Mouse (Mus musculus) liver, embryonic 12.5 days (tissue): ENCODE results near the gene Dlgap4. TPM values are rescaled to one million over a fixed set of nuclear protein-coding genes. Genes with fewer than 3 reads are reported as not detected.

Source experiments
- ATAC-seq: fragments of 200-750 bp; cut with Nextera tagmentation; 2 replicates; pipeline ENCODE4 v1.8.0; 2017; ENCODE audit warnings: moderate number of reproducible peaks, mild to moderate bottlenecking, moderate library complexity
- H3K27ac ChIP-seq: fragments of 300-500 bp; sonication (generic); 2 replicates; pipeline ENCODE4 v1.5.1; 2016; ENCODE audit warnings: mild to moderate bottlenecking
- H3K27me3 ChIP-seq: fragments of 300-500 bp; sonication (generic); replicated peaks from 2 replicates; pipeline ENCODE4 v1.6.1; 2016; ENCODE audit warnings: mild to moderate bottlenecking, moderate library complexity
- H3K36me3 ChIP-seq: fragments of 300-500 bp; sonication (generic); 2 replicates; pipeline ENCODE4 v1.6.1; 2016; ENCODE audit warnings: mild to moderate bottlenecking, moderate library complexity
- H3K4me1 ChIP-seq: fragments of 300-500 bp; sonication (generic); 2 replicates; pipeline ENCODE4 v1.6.1; 2016
- H3K4me2 ChIP-seq: fragments of 300-500 bp; sonication (generic); 2 replicates; pipeline ENCODE4 v1.6.1; 2016; ENCODE audit warnings: mild to moderate bottlenecking, moderate library complexity
- H3K4me3 ChIP-seq: fragments of 300-500 bp; sonication (generic); 2 replicates; pipeline ENCODE4 v1.5.1; 2016; ENCODE audit warnings: mild to moderate bottlenecking, moderate library complexity
- H3K9ac ChIP-seq: fragments of 300-500 bp; sonication (generic); 2 replicates; pipeline ENCODE4 v1.6.1; 2016; ENCODE audit warnings: mild to moderate bottlenecking, moderate library complexity
- H3K9me3 ChIP-seq: fragments of 300-500 bp; sonication (generic); replicated peaks from 2 replicates; pipeline ENCODE4 v1.6.1; 2016; ENCODE audit warnings: mild to moderate bottlenecking, moderate library complexity
- whole genome bisulfite sequencing: fragments of 180-500 bp; shearing (Covaris S2); methylation state at CpG from one replicate; pipeline ENCODE4 v1.1.7; 2016; ENCODE audit not compliant: insufficient replicate concordance; 5-methylcytosine and 5-hydroxymethylcytosine counted together
- polyA plus RNA-seq: library from polyadenylated mRNA; unstranded; fragments of >200 nt; fragmentation: Nextera tagmentation; extraction: Ambion mirVana; gene quantifications from 2 replicates; pipeline ENCODE4 v1.2.1, GENCODE M21; 2016

Dlgap4 gene
- polyA plus RNA-seq, 1 experiment from 2014 or later = 28.7 TPM

GRCm38 (mm10) chr2:156720313-156720674, 106.8 kb downstream of the Dlgap4 start:
- H3K27ac ChIP-seq = peak overlapping the region; percentile 72
- peak overlapping the region; percentile 84 for H3K9ac ChIP-seq
- WGBS = 3% methylated on average over 10 of the region's 10 CpGs
- ATAC-seq = no peak
- peaks cover 11% of the 10 kb centered on the region for H3K27me3 ChIP-seq
- H3K4me2 ChIP-seq = peak overlapping the region; percentile 96
- peaks cover 62% of the 10 kb centered on the region for H3K4me1 ChIP-seq
- no peaks in the 10 kb centered on the region for H3K36me3 ChIP-seq
- H3K9me3 ChIP-seq = no peaks in the 10 kb centered on the region
- H3K4me3 ChIP-seq = peak overlapping the region; percentile 80

- Histone ChIP-seq H3K4me2 (peak overlapping the region; percentile 96), H3K4me1 (peaks cover 69% of the 10 kb centered on the region), H3K4me3 (peak overlapping the region; percentile 80), H3K9me3 (no peaks in the 10 kb centered on the region), H3K36me3 (no peaks in the 10 kb centered on the region), H3K27me3 (peaks cover 11% of the 10 kb centered on the region), H3K9ac (peak overlapping the region; percentile 85), H3K27ac (peak overlapping the region; percentile 72)
- peak; percentile 93 for ATAC-seq
- under 1% methylated on average over 98 of the region's 114 CpGs for WGBS
Observed at GRCm38 (mm10) chr2:156720675-156721553, 107.4 kb downstream of the Dlgap4 start.

- ATAC-seq = no peak
- peaks cover 76% of the 10 kb centered on the region for H3K4me1 ChIP-seq
- H3K9ac ChIP-seq = peak overlapping the region; percentile 85
- no peaks in the 10 kb centered on the region for H3K9me3 ChIP-seq
- peak overlapping the region; percentile 72 for H3K27ac ChIP-seq
- H3K27me3 ChIP-seq = peaks cover 11% of the 10 kb centered on the region
- peak overlapping the region; percentile 96 for H3K4me2 ChIP-seq
- no peaks in the 10 kb centered on the region for H3K36me3 ChIP-seq
- H3K4me3 ChIP-seq = peak overlapping the region; percentile 80
- 1% methylated on average over 17 of the region's 17 CpGs for WGBS
Observed at GRCm38 (mm10) chr2:156721554-156722070, 108.1 kb downstream of the Dlgap4 start.

- 3% methylated on average over 15 of the region's 15 CpGs for WGBS
- Histone ChIP-seq H3K36me3 (no peaks in the 10 kb centered on the region), H3K9me3 (no peaks in the 10 kb centered on the region), H3K4me3 (peak overlapping the region; percentile 80), H3K27me3 (peaks cover 11% of the 10 kb centered on the region), H3K27ac (peak overlapping the region; percentile 72), H3K9ac (peak overlapping the region; percentile 85), H3K4me2 (peak overlapping the region; percentile 96), H3K4me1 (peaks cover 77% of the 10 kb centered on the region)
- ATAC-seq = no peak
Observed at GRCm38 (mm10) chr2:156722071-156722575, 108.6 kb downstream of the Dlgap4 start.

GRCm38 (mm10) chr2:156722752-156723151, 109.2 kb downstream of the Dlgap4 start:
- 65% methylated on average over 5 of the region's 5 CpGs for WGBS
- no peaks in the 10 kb centered on the region for H3K9me3 ChIP-seq
- H3K27ac ChIP-seq = no peak overlapping the region
- H3K4me1 ChIP-seq = peaks cover 71% of the 10 kb centered on the region
- peaks cover 11% of the 10 kb centered on the region for H3K27me3 ChIP-seq
- H3K4me3 ChIP-seq = peak overlapping the region; percentile 80
- H3K9ac ChIP-seq = no peak overlapping the region
- H3K36me3 ChIP-seq = no peaks in the 10 kb centered on the region
- H3K4me2 ChIP-seq = peak overlapping the region; percentile 96
- ATAC-seq = no peak

GRCm38 (mm10) chr2:156723899-156724523, 110.5 kb downstream of the Dlgap4 start:
- Histone ChIP-seq H3K9ac (no peak overlapping the region), H3K27ac (no peak overlapping the region), H3K4me1 (peaks cover 65% of the 10 kb centered on the region), H3K4me3 (no peak overlapping the region), H3K9me3 (no peaks in the 10 kb centered on the region), H3K4me2 (no peak overlapping the region), H3K27me3 (peaks cover 11% of the 10 kb centered on the region), H3K36me3 (no peaks in the 10 kb centered on the region)
- no peak for ATAC-seq
- WGBS = 84% methylated on average over 1 of the region's 1 CpGs

- H3K36me3 ChIP-seq = no peaks in the 10 kb centered on the region
- H3K9ac ChIP-seq = no peak overlapping the region
- no peaks in the 10 kb centered on the region for H3K9me3 ChIP-seq
- WGBS = 80% methylated on average over 4 of the region's 4 CpGs
- H3K27ac ChIP-seq = no peak overlapping the region
- H3K4me2 ChIP-seq = no peak overlapping the region
- H3K27me3 ChIP-seq = peaks cover 11% of the 10 kb centered on the region
- peaks cover 67% of the 10 kb centered on the region for H3K4me1 ChIP-seq
- no peak overlapping the region for H3K4me3 ChIP-seq
- ATAC-seq = no peak
Observed at GRCm38 (mm10) chr2:156724871-156725270, 111.4 kb downstream of the Dlgap4 start.

GRCm38 (mm10) chr2:156726344-156726743, 112.8 kb downstream of the Dlgap4 start:
- Histone ChIP-seq H3K36me3 (no peaks in the 10 kb centered on the region), H3K27ac (no peak overlapping the region), H3K4me2 (no peak overlapping the region), H3K4me1 (peaks cover 71% of the 10 kb centered on the region), H3K9ac (no peak overlapping the region), H3K4me3 (no peak overlapping the region), H3K27me3 (peaks cover 11% of the 10 kb centered on the region), H3K9me3 (no peaks in the 10 kb centered on the region)
- WGBS = 47% methylated on average over 7 of the region's 7 CpGs
- ATAC-seq = no peak

GRCm38 (mm10) chr2:156726878-156727277, 113.4 kb downstream of the Dlgap4 start:
- H3K27me3 ChIP-seq = peaks cover 5% of the 10 kb centered on the region
- H3K4me1 ChIP-seq = peaks cover 71% of the 10 kb centered on the region
- no peaks in the 10 kb centered on the region for H3K36me3 ChIP-seq
- H3K9me3 ChIP-seq = no peaks in the 10 kb centered on the region
- no peak overlapping the region for H3K4me2 ChIP-seq
- no peak for ATAC-seq
- H3K9ac ChIP-seq = no peak overlapping the region
- no peak overlapping the region for H3K27ac ChIP-seq
- no peak overlapping the region for H3K4me3 ChIP-seq
- WGBS = 40% methylated on average over 3 of the region's 3 CpGs

- Histone ChIP-seq H3K9me3 (no peaks in the 10 kb centered on the region), H3K36me3 (no peaks in the 10 kb centered on the region), H3K27ac (peak overlapping the region; percentile 65), H3K4me3 (peak overlapping the region; percentile 51), H3K9ac (peak overlapping the region; percentile 47), H3K27me3 (no peaks in the 10 kb centered on the region), H3K4me1 (peaks cover 62% of the 10 kb centered on the region), H3K4me2 (peak overlapping the region; percentile 71)
- 18% methylated on average over 9 of the region's 10 CpGs for WGBS
- ATAC-seq = peak; percentile 50
Observed at GRCm38 (mm10) chr2:156729537-156730469, 116.3 kb downstream of the Dlgap4 start.

- WGBS = 34% methylated on average over 12 of the region's 12 CpGs
- Histone ChIP-seq H3K4me1 (peaks cover 55% of the 10 kb centered on the region), H3K36me3 (no peaks in the 10 kb centered on the region), H3K4me3 (peak overlapping the region; percentile 51), H3K27me3 (no peaks in the 10 kb centered on the region), H3K9me3 (no peaks in the 10 kb centered on the region), H3K27ac (no peak overlapping the region), H3K4me2 (peak overlapping the region; percentile 71), H3K9ac (peak overlapping the region; percentile 47)
- ATAC-seq = peak; percentile 48; the same call in 1 of the 2 replicates
Observed at GRCm38 (mm10) chr2:156730501-156730921, 117.0 kb downstream of the Dlgap4 start.
